Mouse (Mus musculus): ENCODE measurements around the gene Srpk2. TPM values are rescaled to one million over a fixed set of nuclear protein-coding genes. Genes with fewer than 3 reads are reported as not detected.
"Not testable (repeated sequence)": the region's sequence is repeated elsewhere in the genome, so short reads cannot be mapped to it uniquely, and the experiment has no call there.

Srpk2 gene
- polyA plus RNA-seq, 1 experiment = 2.2 TPM

DNA sequence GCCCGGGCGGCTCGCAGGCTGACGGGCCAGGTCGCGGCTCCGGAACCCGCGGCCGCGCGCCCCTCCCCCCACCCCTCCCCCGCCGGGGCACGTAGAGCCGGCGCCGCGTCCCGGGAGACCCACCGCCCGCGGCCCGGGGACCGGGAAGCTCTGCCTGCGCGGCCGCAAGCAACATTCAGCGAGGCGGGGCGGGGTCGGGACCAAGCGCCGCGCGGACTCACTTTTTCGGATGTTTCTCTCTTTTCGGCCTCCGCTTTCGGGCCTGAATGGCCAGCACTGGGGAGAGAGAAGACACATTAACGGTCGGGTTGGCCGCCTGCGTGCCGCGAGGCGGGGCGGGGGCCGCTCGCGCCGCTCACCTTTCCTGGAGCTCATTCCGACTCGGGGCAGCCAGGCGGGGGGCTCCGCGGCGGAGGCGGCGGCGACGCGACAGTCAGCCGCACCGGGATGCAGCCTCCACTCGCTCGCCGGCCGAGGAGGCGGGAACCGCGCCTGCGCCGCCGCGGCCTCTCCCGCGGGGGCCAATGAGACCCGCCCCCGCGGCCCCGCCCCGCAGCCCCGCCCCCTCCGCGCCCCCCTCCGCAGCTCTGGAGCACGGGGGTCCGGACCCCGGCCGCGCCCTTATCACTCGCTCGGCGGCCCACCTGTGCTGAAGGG is 8.8 kb downstream of the Srpk2 start:
- WGBS = under 1% methylated on average over 68 of the region's 95 CpGs
- no peak for DNase-seq (ENCODE audit: low read depth, low spot score)

DNA sequence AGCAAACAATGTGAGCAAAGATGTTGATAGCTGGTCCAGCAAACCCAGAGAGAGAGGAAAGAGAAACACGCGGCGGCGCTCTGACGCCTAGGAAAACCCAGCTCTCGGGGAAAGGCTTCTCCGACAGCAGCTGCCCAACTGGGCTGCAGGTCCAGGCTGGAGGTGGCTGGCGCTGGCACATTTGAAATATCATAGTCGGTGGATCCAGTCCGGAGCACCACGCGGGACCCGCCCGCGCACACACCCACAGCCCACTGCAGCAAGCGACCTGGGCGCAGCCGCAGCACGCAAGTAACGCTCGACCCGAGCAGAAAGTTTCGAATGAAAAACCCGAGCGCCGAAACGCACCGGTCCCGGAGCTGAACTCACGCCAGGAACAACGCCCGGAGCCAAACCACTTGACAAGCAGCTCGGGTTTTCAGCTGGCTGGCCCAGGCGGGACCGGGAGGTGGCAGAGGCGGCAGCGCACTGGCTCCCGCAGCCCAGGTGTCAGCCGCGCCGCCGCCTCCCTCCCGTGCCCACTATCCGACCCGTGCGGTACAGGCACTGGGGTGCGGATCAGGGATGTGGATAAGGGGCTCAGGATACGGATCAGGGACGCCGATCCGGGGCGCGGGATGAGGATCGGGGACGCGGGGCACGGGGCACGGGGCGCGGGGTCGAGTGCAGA is 9.5 kb downstream of the Srpk2 start:
- DNase-seq (ENCODE audit: low read depth, low spot score) = no peak
- under 1% methylated on average over 61 of the region's 61 CpGs for WGBS

DNA sequence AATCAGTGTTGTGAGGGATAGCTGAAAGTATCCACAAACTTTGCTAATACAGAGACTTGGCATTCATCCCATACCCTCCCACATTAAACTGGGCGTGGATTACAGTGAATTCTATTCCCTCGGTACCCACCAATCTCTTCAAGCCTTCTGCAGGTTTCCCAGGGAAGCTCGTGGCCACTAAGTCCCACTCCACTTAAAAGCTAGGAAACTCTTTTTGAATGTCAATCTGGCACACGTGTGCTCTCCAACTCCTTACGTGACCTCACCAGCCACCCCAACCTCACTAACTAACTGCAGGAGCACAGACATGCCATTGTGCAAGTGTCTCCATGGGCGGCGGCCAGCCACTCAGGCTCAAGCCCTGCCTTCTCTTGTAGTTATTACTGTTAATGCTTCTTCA is 12.3 kb downstream of the Srpk2 start:
- DNase-seq (ENCODE audit: low read depth, low spot score) = no peak
- WGBS = 16% methylated on average over 7 of the region's 7 CpGs

DNA sequence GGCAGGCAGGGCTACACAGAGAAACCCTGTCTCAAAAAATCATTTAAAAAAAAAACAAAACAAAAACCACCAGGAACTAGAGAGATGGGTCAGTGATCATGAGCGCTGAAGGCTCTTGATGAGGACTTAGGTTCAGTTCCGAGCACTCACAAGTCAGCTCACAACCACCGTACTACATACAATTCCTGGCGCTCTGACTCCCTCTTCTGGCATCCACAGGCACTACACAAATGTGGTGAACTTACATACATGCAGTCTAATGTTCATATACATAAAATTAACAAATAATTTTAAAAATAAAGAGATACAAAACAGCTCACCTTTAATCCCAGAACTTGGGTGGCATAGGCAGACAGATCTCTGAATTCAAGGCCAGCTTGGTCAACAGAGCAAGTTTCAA is 13.5 kb downstream of the Srpk2 start:
- 93% methylated on average over 4 of the region's 4 CpGs for WGBS
- no peak for DNase-seq (ENCODE audit: low read depth, low spot score)

DNA sequence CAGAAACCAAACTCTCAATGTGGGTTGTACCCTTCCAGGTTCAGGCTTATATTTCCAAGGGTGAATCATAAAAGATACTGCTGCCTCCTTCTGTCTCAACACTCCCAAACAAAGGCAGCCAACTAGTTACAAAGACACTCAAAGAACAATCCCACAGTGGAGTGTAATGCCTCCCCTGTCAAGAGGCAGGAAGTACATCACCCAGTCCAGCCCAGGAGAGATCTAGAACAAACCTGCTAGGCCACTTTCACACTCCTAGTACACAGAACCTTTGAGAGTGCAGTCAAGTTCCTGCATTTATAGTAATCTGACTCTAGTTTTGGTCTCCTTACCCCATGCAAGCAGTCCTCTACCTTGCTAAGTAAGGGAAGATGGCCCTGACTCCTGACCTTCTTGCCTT is 18.5 kb downstream of the Srpk2 start:
- no peak for DNase-seq (ENCODE audit: low read depth, low spot score)

DNA sequence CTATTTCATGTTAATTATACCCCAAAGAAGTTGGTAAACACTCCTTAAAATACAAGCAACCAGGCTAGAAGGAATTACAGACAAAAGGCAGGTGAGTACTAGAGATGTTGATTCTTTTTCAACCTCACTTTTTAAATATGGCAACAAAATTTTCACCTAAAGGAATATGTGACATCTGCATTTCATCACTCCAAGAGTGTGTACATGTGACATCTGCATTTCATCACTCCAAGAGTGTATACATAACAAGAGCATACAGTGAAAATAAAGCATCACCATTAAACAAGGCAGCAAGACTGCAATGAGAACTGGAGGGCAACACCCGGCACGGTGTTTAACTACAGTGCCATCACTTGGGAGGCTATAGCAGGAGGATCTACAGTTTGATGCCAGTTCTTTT is 23.2 kb downstream of the Srpk2 start:
- no peak for DNase-seq (ENCODE audit: low read depth, low spot score)
- WGBS = 62% methylated on average over 2 of the region's 2 CpGs

GRCm38 (mm10) chr5:23658017-23658416 is 26.4 kb downstream of the Srpk2 start:
- 78% methylated on average over 5 of the region's 5 CpGs for WGBS
- no peak for DNase-seq (ENCODE audit: low read depth, low spot score)

DNA sequence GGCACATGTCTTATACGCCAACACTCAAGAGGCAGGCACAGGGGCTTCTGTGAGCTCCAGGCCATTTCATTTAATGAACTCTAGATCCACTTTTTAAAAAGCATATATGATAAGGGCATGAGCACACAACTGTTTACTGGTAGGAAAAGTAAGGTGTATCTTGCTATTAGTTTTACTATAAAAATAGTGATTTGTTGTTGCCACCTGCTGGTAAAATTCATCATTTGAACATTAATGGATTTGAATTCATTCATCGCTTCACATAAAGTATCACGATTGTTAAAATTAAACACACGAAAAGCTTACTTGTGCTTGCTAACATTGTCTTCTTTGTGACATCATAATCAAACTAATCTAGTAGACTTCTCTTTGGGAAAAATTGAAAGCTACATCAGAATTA is 27.8 kb downstream of the Srpk2 start:
- 83% methylated on average over 4 of the region's 4 CpGs for WGBS
- DNase-seq (ENCODE audit: low read depth, low spot score) = no peak

- DNase-seq (ENCODE audit: low read depth, low spot score) = no peak
- 87% methylated on average over 1 of the region's 1 CpGs for WGBS
Observed at GRCm38 (mm10) chr5:23655030-23655429, 29.4 kb downstream of the Srpk2 start.

DNA sequence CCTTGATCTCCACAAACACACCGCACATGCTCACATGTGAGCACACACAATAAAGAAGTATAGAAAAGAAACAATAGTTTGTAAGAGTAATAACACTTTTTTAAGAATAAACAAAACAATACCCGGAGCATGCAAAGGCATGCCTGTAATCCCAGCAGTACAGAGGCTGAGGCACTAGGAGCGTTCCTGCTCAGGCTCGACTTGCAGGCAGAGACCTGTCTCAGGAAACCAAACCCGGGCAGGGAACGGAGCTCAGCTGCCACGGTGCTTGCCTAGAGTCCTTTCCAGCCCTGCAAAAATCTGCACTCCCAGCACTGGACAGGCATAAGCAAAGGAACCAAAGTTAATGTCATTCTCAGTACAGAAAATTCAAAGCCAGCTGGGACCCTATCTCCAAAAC is 32.1 kb downstream of the Srpk2 start:
- WGBS = 75% methylated on average over 7 of the region's 7 CpGs
- DNase-seq (ENCODE audit: low read depth, low spot score) = no peak

GRCm38 (mm10) chr5:23651786-23652185 is 32.6 kb downstream of the Srpk2 start:
- DNase-seq (ENCODE audit: low read depth, low spot score) = no peak
- WGBS = 68% methylated on average over 3 of the region's 3 CpGs

DNA sequence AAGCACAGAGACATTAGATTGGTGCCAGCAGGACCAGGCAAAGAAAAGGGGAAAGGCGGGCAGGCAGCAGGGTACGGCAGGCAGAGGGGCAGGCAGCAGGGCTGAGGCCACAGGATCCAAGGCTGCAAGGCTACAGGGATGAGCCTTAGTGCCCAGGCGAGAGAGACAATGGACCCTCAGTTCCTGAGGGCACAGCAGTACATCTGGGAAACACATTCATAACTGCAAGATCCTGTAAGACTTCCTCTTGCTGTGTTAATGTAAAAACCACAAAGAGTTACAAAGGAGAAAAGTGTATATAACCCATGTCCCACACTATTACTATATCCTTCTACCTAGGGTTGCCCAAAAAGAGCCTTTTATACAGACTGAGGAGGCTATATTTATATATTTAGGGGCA is 33.9 kb downstream of the Srpk2 start:
- 89% methylated on average over 3 of the region's 3 CpGs for WGBS
- DNase-seq (ENCODE audit: low read depth, low spot score) = no peak

DNA sequence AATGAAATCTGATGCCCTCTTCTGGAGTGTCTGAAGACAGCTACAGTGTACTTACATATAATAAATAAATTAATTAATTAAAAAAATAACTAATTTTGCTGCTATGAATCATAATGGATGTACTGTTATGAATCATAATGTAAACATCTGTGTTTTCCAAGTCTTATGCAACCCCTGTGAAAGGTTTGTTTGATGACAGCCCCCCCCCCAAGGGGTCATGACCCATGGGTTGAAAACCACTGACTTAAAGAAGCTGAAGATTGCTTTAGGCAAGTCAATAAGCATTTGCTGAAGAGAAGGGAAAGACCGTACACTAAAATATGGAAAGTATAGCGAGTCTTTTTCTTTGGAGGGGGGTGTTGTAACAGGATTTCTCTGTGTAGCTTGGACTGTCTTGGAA is 35.2 kb downstream of the Srpk2 start:
- DNase-seq (ENCODE audit: low read depth, low spot score) = no peak
- 100% methylated on average over 2 of the region's 2 CpGs for WGBS

- no peak for DNase-seq (ENCODE audit: low read depth, low spot score)
- WGBS = 66% methylated on average over 3 of the region's 3 CpGs
Observed at GRCm38 (mm10) chr5:23645671-23646070, 38.7 kb downstream of the Srpk2 start.

GRCm38 (mm10) chr5:23639193-23639592 is 45.2 kb downstream of the Srpk2 start:
- DNase-seq (ENCODE audit: low read depth, low spot score) = not testable (repeated sequence)

DNA sequence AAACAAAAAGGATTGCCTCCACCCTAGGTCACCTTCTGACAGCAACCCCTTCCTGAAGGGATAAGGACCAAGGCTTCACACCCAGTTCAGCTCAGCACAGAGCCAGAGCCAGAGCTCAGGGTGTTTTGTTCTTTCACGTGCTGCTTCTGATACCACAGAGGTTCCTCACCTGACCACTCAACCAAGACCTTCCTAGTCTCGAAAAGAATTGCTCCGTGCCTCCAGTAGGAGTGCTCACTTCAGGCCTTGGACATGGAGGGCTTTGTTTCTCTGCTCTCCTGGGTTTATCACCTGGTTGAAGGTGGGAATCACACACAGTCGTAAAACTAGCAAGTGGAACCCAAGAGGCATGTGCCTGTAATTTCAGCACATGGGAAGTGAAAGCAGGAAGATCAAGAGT is 46.4 kb downstream of the Srpk2 start:
- no peak for DNase-seq (ENCODE audit: low read depth, low spot score)
- WGBS = 66% methylated on average over 4 of the region's 4 CpGs

GRCm38 (mm10) chr5:23637337-23637736 is 47.1 kb downstream of the Srpk2 start:
- no peak for DNase-seq (ENCODE audit: low read depth, low spot score)

DNA sequence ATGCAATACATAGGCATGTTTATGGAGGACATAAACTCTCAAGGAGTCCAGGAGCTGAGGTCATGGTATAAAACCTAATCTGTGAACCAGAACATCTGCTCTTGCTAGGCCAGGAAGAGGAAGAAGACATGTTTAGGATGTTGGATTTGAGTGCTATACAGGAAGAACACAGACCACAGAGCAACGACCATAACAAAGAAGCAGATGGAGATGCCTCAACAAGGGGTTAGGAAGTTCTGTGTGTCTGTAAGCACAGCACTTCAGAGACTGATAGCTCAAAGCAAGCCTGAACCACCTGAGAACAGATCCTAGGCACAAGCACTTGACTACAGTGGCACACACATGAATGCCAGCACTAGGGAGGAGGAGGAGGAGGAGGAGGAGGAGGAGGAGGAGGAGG is 52.9 kb downstream of the Srpk2 start:
- WGBS = 23% methylated on average over 1 of the region's 1 CpGs
- DNase-seq (ENCODE audit: low read depth, low spot score) = no peak

More at GRCm38 (mm10) chr5:23637337-23637736, 47.1 kb downstream of the Srpk2 start:
- 90% methylated on average over 8 of the region's 8 CpGs for WGBS

DNA sequence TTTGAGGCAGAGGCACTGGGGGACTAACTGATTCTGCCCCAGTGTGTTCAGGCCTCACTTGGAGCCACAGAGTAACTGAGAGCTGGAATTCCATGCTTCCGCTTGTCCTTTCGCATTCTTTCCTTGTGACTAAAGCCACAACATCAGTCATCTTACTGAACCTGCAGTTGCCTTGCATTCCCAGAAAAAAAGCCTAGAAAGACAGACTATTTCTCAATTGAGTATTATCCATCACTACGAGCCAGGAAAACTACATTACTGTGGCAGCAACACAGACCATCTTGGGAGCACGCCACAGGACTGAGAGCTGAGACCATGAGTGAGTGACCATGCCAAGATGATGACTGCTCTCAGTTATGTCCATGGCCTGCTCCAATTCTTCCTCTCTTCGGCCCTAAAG is 57.2 kb downstream of the Srpk2 start:
- 69% methylated on average over 5 of the region's 5 CpGs for WGBS
- DNase-seq (ENCODE audit: low read depth, low spot score) = no peak

DNA sequence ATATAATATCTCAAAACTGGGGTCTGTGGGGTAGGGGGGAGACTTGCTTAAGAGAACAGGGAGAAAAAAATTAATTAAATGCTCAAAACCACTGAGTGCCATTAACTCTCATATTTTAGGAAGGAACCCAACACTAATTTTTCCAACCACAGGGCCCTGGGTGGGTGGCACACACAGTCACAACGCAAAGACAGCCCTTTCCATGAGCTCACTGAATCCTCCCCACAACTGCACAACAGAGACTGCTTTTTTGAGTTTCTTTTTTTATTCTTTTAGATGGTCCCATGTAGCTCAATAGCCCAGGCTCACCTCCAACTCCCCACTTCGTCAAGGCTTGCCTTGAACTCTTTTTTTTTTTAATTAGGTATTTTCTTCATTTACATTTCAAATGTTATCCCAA is 58.2 kb downstream of the Srpk2 start:
- DNase-seq (ENCODE audit: low read depth, low spot score) = no peak
- WGBS = 92% methylated on average over 2 of the region's 2 CpGs

DNA sequence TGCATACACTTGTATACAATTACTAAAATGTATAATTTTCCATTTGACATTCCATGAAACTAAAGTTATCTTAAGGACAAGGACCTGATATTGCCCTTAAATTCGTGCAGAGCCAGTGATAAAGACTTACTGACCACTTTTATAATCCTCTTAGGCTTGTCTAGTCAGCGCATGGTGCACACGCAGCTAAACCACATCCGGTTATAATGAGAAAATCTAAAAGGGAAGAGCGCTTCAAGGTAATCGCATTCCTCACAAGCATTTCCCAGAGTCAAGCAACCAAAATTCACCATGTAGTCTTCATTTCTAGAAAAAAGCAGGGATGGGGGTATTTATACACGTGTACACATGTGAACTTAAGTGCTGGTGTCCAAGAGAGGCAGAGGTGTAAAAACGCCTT is 63.8 kb downstream of the Srpk2 start:
- 86% methylated on average over 8 of the region's 8 CpGs for WGBS
- DNase-seq (ENCODE audit: low read depth, low spot score) = no peak

DNA sequence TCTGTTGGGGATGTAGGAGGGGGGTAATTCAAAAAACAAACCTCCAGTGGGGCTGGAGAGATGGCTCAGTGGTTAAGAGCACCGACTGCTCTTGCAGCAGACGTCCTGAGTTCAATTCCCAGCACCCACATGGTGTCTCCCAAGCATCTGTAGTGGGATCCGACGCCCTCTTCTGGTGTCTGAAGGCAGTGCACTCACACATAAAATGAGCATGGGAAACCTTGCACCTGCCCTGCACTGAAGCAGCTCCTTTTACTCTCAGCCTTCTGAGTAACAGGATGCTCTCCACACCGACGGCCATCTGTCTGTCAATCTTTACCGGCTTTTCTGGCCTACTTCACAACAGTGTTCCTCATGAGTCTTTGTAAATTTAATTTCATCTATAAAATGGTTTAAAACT is 65.8 kb downstream of the Srpk2 start:
- no peak for DNase-seq (ENCODE audit: low read depth, low spot score)
- WGBS = 93% methylated on average over 7 of the region's 7 CpGs
